Mouse (Mus musculus) ovary, postnatal 14 days (tissue): ENCODE results near the gene D630003M21Rik.

Experiments
- DNase-seq: peaks from one replicate; pipeline ENCODE4 v3.0.0; 2022; ENCODE audit warnings: low spot score

The D630003M21Rik gene

GRCm38 (mm10) chr2:158194945-158195640 lies 33.9 kb downstream of the D630003M21Rik start:
- peak; percentile 42 for DNase-seq

- DNase-seq = no peak
These were observed 35.2 kb downstream of the D630003M21Rik start for GRCm38 (mm10) chr2:158193611-158194336.

GRCm38 (mm10) chr2:158191098-158191497 lies 37.9 kb downstream of the D630003M21Rik start:
- no peak for DNase-seq

- no peak for DNase-seq
These were observed 39.6 kb downstream of the D630003M21Rik start for GRCm38 (mm10) chr2:158189451-158189850.

GRCm38 (mm10) chr2:158186206-158186871 lies 42.7 kb downstream of the D630003M21Rik start:
- no peak for DNase-seq

- DNase-seq = no peak
These were observed 45.8 kb downstream of the D630003M21Rik start for GRCm38 (mm10) chr2:158183266-158183665.

- no peak for DNase-seq
These were observed 47.1 kb downstream of the D630003M21Rik start for GRCm38 (mm10) chr2:158181932-158182331.

GRCm38 (mm10) chr2:158180797-158181196 lies 48.2 kb downstream of the D630003M21Rik start:
- DNase-seq = peak; percentile 66

- peak; percentile 34 for DNase-seq
These were observed 49.5 kb downstream of the D630003M21Rik start for GRCm38 (mm10) chr2:158179370-158180111.

- peak; percentile 74 for DNase-seq
These were observed 50.2 kb downstream of the D630003M21Rik start for GRCm38 (mm10) chr2:158178696-158179369.

GRCm38 (mm10) chr2:158178139-158178538 lies 50.9 kb downstream of the D630003M21Rik start:
- no peak for DNase-seq

- no peak for DNase-seq
These were observed 51.4 kb downstream of the D630003M21Rik start for GRCm38 (mm10) chr2:158177574-158177973.

GRCm38 (mm10) chr2:158176763-158177162 lies 52.3 kb downstream of the D630003M21Rik start:
- DNase-seq = no peak

GRCm38 (mm10) chr2:158175433-158175832 lies 53.6 kb downstream of the D630003M21Rik start:
- DNase-seq = no peak

- no peak for DNase-seq
These were observed 54.1 kb downstream of the D630003M21Rik start for GRCm38 (mm10) chr2:158174958-158175357.

- DNase-seq = no peak
These were observed 54.6 kb downstream of the D630003M21Rik start for GRCm38 (mm10) chr2:158174438-158174837.

GRCm38 (mm10) chr2:158170394-158170793 lies 58.6 kb downstream of the D630003M21Rik start:
- no peak for DNase-seq

GRCm38 (mm10) chr2:158169771-158170170 lies 59.3 kb downstream of the D630003M21Rik start:
- no peak for DNase-seq

GRCm38 (mm10) chr2:158169351-158169750 lies 59.7 kb downstream of the D630003M21Rik start:
- no peak for DNase-seq

- peak; percentile 36 for DNase-seq
These were observed 60.2 kb downstream of the D630003M21Rik start for GRCm38 (mm10) chr2:158168741-158169211.

- DNase-seq = no peak
These were observed 61.4 kb downstream of the D630003M21Rik start for GRCm38 (mm10) chr2:158167496-158168205.
